Mouse (Mus musculus): Measurements from ENCODE around the gene Tunar. TPM values are rescaled to one million over a fixed set of nuclear protein-coding genes. Genes with fewer than 3 reads are reported as not detected.

The Tunar gene
- polyA plus RNA-seq (2015; fragmentation: Nextera tagmentation; extraction: Ambion mirVana), result 0.03 TPM in 1 of 2 replicates, not detected in the other

DNA sequence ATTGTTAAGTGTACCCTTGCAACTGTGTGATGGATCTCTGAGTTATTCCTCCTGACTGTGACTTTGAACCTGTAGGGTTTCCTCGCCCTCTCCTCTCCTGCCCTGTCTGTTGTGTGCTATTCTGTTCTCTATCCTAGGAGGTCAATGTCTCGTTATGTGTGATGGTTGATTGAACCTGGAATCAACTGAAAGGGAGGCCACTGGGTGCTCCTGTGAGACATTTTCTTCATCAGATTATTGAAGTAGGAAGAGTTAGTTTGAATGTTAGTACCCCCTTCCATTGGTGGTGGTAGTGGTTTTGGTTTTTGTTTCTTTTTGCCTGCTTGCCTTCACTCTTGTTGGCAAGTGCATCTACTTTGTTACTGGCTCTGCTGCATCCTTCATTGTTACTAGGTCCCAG, at the start of gene Tunar:
TSS of gene Tunar (plus strand) at position 301 of the 400 bp plus-strand sequence.
- H3K9me3 ChIP-seq (replicated peaks), result no peaks in the 10 kb centered on the region
- ATAC-seq (ENCODE audit: insufficient read depth), result no peak
- H3K27ac ChIP-seq (replicated peaks), result no peak within 1 kb of the TSS
- H3K9ac ChIP-seq, result no peak within 1 kb of the TSS
- no peak within 1 kb of the TSS for H3K4me2 ChIP-seq
- H3K4me3 ChIP-seq (replicated peaks), result no peak within 1 kb of the TSS
- no peaks in the 10 kb centered on the region for H3K36me3 ChIP-seq (replicated peaks)
- peaks cover 35% of the 10 kb centered on the region for H3K27me3 ChIP-seq
- WGBS (ENCODE audit: insufficient replicate concordance), result 66% methylated on average over 2 of the region's 2 CpGs
- H3K4me1 ChIP-seq (replicated peaks), result no peaks in the 10 kb centered on the region

DNA sequence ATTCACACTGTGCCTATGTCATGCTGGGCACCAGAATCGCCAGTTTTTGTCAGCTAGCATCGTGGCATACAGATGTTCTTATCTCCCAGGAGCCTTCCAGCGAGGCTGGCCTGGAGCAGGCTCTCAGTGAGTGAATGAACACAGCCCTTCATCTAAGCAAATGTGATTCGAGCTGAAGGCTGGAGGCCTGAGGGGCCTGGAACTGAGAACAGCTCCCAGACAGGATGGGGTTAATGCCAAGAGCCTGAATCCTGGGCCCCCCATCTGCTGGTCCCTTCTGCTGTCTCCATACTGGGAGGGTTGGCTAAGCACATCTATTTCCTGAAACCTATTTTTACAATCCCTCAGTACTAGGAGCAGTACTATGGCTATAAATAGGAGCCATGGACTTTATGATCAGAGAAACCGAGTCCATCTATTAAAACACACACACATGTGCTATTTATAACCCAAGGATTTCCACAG, 21.1 kb upstream of the Tunar start:
- Histone ChIP-seq H3K4me3 (replicated peaks) (no peak overlapping the region), H3K27ac (replicated peaks) (no peak overlapping the region), H3K4me2 (no peak overlapping the region), H3K36me3 (replicated peaks) (no peaks in the 10 kb centered on the region), H3K9ac (no peak overlapping the region), H3K4me1 (replicated peaks) (no peaks in the 10 kb centered on the region), H3K27me3 (no peaks in the 10 kb centered on the region), H3K9me3 (replicated peaks) (no peaks in the 10 kb centered on the region)
- no peak for ATAC-seq (ENCODE audit: insufficient read depth)
- WGBS (ENCODE audit: insufficient replicate concordance), result 49% methylated on average over 5 of the region's 5 CpGs

DNA sequence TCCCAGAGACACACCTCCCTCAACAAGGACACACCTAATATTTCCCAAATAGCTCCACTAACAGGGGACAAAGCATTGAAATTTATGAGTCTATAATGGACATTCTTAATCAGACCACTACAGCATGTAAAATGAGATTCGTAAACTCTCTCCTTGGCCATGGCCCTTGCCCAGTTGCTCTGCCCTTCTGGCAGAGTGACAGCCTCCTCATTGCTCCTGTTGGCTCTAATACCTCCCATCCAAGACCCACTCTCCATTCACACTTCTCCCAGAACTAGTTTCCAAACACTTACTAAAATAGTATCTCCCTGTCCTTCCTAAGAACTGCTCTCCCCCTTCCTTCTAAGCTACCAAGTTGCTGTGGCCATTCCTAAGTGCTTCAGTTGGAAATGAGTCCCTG, 19.3 kb upstream of the Tunar start:
- 72% methylated on average over 1 of the region's 1 CpGs for WGBS (ENCODE audit: insufficient replicate concordance)

DNA sequence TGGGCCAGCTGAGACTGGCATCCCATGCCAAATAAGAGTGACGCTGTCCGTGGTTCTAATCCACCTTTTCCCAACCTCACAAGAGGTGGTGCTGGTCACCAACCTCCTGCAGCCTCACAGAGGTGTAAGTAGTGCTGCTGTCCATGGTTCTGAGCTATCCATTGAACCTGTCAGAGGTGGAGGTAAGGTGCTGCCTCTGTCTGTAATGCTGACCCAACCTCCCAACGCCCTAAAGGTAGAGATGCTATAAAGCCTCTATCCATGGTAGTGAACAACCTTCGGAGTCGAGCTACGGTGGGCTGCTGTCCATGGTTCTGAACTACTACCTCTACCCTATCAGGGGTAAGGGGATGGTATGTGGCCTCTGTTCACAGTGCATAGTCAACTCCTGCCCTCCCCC, 11.5 kb upstream of the Tunar start:
- H3K36me3 ChIP-seq (replicated peaks), result no peaks in the 10 kb centered on the region
- no peak for ATAC-seq (ENCODE audit: insufficient read depth)
- H3K9me3 ChIP-seq (replicated peaks), result no peaks in the 10 kb centered on the region
- H3K4me3 ChIP-seq (replicated peaks), result no peak overlapping the region
- H3K4me2 ChIP-seq, result no peak overlapping the region
- no peaks in the 10 kb centered on the region for H3K4me1 ChIP-seq (replicated peaks)
- no peak overlapping the region for H3K9ac ChIP-seq
- H3K27ac ChIP-seq (replicated peaks), result no peak overlapping the region
- no peaks in the 10 kb centered on the region for H3K27me3 ChIP-seq
- 22% methylated on average over 6 of the region's 6 CpGs for WGBS (ENCODE audit: insufficient replicate concordance)

More for the DNA sequence above, 19.3 kb upstream of the Tunar start:
- H3K4me1 ChIP-seq (replicated peaks), result no peaks in the 10 kb centered on the region
- no peak overlapping the region for H3K9ac ChIP-seq
- H3K4me3 ChIP-seq (replicated peaks), result no peak overlapping the region
- no peak for ATAC-seq (ENCODE audit: insufficient read depth)
- no peak overlapping the region for H3K27ac ChIP-seq (replicated peaks)
- H3K9me3 ChIP-seq (replicated peaks), result no peaks in the 10 kb centered on the region
- H3K36me3 ChIP-seq (replicated peaks), result no peaks in the 10 kb centered on the region
- H3K4me2 ChIP-seq, result no peak overlapping the region
- no peaks in the 10 kb centered on the region for H3K27me3 ChIP-seq

DNA sequence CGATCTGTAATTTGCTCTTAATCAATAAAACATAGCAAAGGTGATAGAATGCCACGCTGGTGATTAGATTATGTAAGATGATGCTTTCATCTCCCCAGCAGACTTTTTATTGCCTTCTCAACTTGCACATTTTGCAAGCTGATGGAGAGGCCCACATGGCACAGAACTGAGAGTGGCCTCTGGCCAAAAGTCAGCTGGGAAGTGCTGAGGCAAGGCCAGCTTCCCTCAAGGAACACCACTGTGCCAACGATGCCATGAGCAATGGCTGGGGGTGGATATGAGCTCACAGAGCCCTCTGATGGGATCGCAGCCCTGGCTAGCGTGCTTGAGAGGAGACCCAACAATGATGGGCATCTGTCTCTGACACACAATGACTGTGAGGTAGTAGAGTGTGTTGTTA, 6.6 kb upstream of the Tunar start:
- H3K4me3 ChIP-seq (replicated peaks), result no peak overlapping the region
- H3K36me3 ChIP-seq (replicated peaks), result no peaks in the 10 kb centered on the region
- no peak overlapping the region for H3K27ac ChIP-seq (replicated peaks)
- no peak for ATAC-seq (ENCODE audit: insufficient read depth)
- H3K4me1 ChIP-seq (replicated peaks), result no peaks in the 10 kb centered on the region
- H3K9ac ChIP-seq, result no peak overlapping the region
- H3K4me2 ChIP-seq, result no peak overlapping the region
- H3K27me3 ChIP-seq, result no peaks in the 10 kb centered on the region
- no peaks in the 10 kb centered on the region for H3K9me3 ChIP-seq (replicated peaks)
- 45% methylated on average over 5 of the region's 5 CpGs for WGBS (ENCODE audit: insufficient replicate concordance)

DNA sequence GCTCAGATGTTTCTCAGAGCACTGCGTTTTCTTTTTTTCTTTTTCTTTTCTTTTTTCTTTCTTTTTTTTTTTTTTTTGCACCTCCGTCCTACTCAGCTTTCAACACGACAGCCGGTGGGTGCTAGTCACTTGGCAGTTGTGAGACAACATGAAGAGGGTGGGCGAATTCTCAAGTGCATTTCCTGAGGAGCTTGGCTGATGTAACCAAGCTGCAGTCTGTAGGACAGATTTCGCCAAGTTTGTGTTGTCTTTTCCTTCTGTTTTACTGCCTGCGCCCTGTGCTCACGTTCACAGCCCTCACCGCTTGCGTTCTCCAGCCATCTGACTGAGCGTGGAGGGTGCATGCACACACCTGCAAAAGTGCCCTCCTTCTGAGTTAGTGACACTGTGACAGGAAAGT, 5.3 kb upstream of the Tunar start:
- H3K4me1 ChIP-seq (replicated peaks), result no peaks in the 10 kb centered on the region
- H3K4me3 ChIP-seq (replicated peaks), result no peak overlapping the region
- H3K9me3 ChIP-seq (replicated peaks), result no peaks in the 10 kb centered on the region
- no peak overlapping the region for H3K4me2 ChIP-seq
- H3K36me3 ChIP-seq (replicated peaks), result no peaks in the 10 kb centered on the region
- WGBS (ENCODE audit: insufficient replicate concordance), result 57% methylated on average over 11 of the region's 11 CpGs
- no peak overlapping the region for H3K9ac ChIP-seq
- no peaks in the 10 kb centered on the region for H3K27me3 ChIP-seq
- ATAC-seq (ENCODE audit: insufficient read depth), result no peak
- no peak overlapping the region for H3K27ac ChIP-seq (replicated peaks)

DNA sequence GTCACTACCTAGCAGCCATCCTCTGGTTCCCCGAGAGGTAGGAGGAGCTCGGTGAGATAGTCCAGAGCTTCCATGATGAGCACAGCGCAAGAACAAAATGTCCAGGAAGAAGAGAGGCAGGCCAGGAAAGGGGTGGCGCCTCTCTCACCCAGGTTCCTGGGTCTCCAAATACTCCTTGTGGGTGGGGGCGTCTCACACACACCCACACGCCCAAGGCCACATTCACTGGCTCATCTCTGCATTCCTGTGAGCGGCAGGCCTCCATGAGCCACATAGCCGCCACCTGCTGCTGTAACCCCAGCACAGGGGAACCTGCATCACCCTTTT, 2.4 kb downstream of the Tunar start:
- no peaks in the 10 kb centered on the region for H3K36me3 ChIP-seq (replicated peaks)
- no peak for ATAC-seq (ENCODE audit: insufficient read depth)
- no peak overlapping the region for H3K27ac ChIP-seq (replicated peaks)
- no peaks in the 10 kb centered on the region for H3K9me3 ChIP-seq (replicated peaks)
- WGBS (ENCODE audit: insufficient replicate concordance), result 19% methylated on average over 8 of the region's 8 CpGs
- no peak overlapping the region for H3K4me2 ChIP-seq
- H3K4me1 ChIP-seq (replicated peaks), result no peaks in the 10 kb centered on the region
- no peak overlapping the region for H3K9ac ChIP-seq
- no peak overlapping the region for H3K4me3 ChIP-seq (replicated peaks)
- peaks cover 44% of the 10 kb centered on the region for H3K27me3 ChIP-seq

DNA sequence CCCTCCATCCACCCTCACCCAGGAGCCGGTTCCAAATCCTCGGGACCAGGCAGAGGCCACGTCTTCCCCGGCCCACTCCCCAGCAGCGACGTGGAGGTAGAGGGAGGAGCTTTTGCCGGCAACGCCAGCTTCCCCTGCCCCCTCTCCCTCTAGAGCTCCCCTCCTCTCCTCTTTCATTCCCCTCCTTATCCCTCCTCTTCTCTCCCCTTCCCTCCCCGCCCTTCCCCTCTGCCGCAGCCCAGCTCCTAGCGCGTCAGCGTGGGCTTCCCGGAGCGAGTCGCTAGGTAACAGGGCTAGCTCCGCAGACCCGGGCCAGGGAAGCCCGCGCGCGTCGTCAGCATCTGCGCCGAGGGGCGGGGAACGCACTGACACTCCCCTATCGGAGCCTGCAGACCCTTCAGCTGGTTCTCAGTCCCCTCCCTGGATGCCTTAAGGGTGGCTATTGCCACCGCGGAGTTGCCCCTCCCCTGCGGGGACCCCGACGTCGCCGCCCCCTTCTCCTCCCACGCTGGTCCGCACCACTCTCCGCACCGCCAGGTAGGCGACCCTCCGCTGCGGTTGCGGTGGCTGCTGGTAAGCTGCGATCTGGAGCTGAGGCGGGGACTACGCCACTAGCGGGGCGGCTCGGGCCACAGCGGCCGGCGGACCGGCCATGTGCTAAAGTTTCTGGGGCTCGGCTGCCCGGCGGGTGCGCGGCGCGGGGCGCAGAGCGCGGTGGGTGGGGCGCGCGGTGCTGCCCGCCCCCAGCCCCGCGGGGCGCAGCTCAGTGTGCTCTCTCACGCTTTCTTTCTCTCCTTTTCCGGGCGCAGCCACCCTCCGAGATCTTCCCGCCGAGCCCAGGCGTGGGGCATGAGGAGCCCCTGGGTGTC, 3.0 kb downstream of the Tunar start:
- H3K27ac ChIP-seq (replicated peaks), result no peak overlapping the region
- H3K9me3 ChIP-seq (replicated peaks), result no peaks in the 10 kb centered on the region
- H3K27me3 ChIP-seq, result peaks cover 44% of the 10 kb centered on the region
- no peak for ATAC-seq (ENCODE audit: insufficient read depth)
- peak overlapping the region; percentile 56 for H3K4me2 ChIP-seq
- no peaks in the 10 kb centered on the region for H3K4me1 ChIP-seq (replicated peaks)
- H3K9ac ChIP-seq, result no peak overlapping the region
- WGBS (ENCODE audit: insufficient replicate concordance), result 1% methylated on average over 76 of the region's 77 CpGs
- H3K4me3 ChIP-seq (replicated peaks), result peak overlapping the region; percentile 24
- no peaks in the 10 kb centered on the region for H3K36me3 ChIP-seq (replicated peaks)

DNA sequence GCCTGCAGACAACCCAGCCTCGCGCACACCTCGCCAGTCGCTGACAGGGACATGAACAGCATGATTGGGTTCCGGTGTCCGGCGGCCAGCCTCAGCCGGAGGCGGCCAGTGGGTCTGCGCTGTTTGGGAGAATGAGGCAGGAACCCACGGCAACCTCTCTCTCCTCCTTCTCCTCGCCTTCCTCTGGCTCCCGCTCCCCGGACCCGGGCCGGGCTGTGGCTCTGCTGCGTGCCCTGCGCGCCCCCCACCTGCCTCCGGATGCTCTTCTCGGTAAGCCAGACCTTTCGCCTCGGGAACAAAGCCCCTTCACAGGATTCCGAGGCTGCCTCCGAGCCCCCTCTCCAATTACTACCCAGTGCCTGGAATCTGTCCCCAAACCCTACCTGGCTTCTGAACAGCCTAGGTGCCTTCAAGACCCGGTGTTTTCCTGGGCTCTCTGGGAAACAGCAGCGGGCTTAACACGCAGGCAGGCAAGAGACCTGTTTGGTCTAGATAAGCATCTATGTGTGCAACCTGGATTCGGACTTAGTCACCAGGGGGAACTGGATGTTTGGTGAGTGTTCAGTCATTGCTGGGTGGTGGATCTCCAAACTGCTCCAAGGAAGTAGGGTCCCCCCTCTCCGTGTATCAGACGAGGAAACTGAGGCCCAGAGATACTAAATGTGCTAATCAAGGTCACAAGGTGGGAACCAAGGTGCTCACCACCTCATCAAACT, 3.8 kb downstream of the Tunar start:
- H3K9ac ChIP-seq, result no peak overlapping the region
- 3% methylated on average over 31 of the region's 31 CpGs for WGBS (ENCODE audit: insufficient replicate concordance)
- peak overlapping the region; percentile 56 for H3K4me2 ChIP-seq
- no peak overlapping the region for H3K27ac ChIP-seq (replicated peaks)
- H3K36me3 ChIP-seq (replicated peaks), result no peaks in the 10 kb centered on the region
- ATAC-seq (ENCODE audit: insufficient read depth), result no peak
- H3K9me3 ChIP-seq (replicated peaks), result no peaks in the 10 kb centered on the region
- H3K4me1 ChIP-seq (replicated peaks), result no peaks in the 10 kb centered on the region
- H3K27me3 ChIP-seq, result peaks cover 44% of the 10 kb centered on the region
- peak overlapping the region; percentile 24; the same call in 1 of the 2 replicates for H3K4me3 ChIP-seq (replicated peaks)

DNA sequence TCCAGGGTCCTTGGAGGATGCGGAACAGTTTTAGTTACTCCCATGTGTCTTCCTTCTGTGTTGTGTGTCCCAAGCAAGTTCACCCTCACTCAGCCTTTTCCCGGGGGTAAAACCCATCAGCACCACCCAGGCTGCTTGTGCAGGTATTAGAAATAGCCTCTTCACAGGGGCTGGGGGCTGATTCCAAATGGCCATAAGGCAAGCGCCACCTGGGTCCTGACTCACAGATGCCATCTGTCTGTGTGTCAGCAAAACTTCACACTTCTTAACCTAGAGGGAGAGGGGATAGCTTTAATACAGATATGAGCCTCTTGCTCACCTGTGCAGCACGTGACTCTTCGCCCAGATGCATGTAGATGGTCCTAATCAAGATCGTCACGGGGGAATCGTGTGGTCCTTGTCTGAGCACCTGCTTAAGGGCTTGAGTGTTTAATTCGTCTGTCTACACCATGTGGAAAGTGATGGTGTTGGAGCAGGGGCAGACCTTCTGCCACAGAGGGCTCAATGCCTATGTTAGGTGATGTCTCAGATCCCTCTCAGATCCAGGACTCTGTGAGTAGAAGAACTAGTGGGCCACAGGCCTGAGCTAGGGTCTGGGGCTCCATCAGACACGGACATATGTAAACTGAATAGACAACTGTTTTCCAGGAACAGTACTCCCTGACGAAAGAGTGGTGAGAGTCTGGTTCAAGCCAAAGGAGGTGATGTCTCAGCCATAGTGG, 4.7 kb downstream of the Tunar start:
- H3K36me3 ChIP-seq (replicated peaks), result no peaks in the 10 kb centered on the region
- no peak overlapping the region for H3K9ac ChIP-seq
- peaks cover 44% of the 10 kb centered on the region for H3K27me3 ChIP-seq
- H3K9me3 ChIP-seq (replicated peaks), result no peaks in the 10 kb centered on the region
- ATAC-seq (ENCODE audit: insufficient read depth), result no peak
- no peak overlapping the region for H3K4me2 ChIP-seq
- H3K27ac ChIP-seq (replicated peaks), result no peak overlapping the region
- 58% methylated on average over 11 of the region's 11 CpGs for WGBS (ENCODE audit: insufficient replicate concordance)
- no peaks in the 10 kb centered on the region for H3K4me1 ChIP-seq (replicated peaks)
- H3K4me3 ChIP-seq (replicated peaks), result no peak overlapping the region

DNA sequence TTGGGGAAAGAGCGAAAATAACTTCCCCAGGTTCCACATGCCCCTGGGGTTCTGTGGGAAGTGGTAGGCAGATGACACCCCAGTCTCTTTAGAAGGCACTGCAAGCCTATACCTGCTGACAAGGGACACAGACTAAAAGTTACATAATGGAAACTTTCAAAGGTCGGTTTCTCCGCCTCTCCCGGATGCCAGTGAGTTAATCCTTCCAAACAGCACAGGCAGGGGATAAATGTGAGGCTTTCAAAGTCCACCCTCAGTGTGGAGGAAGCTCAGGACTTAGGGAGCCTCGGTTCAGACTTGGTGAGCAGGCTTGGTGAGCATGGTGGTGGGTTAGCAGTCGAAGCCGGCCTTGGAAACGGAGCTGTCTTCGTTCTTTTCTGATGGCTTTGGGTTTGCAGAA, 7.9 kb downstream of the Tunar start:
- 36% methylated on average over 9 of the region's 9 CpGs for WGBS (ENCODE audit: insufficient replicate concordance)
- H3K27ac ChIP-seq (replicated peaks), result no peak overlapping the region
- H3K9ac ChIP-seq, result no peak overlapping the region
- H3K27me3 ChIP-seq, result peaks cover 30% of the 10 kb centered on the region
- no peak for ATAC-seq (ENCODE audit: insufficient read depth)
- H3K36me3 ChIP-seq (replicated peaks), result no peaks in the 10 kb centered on the region
- no peaks in the 10 kb centered on the region for H3K4me1 ChIP-seq (replicated peaks)
- no peak overlapping the region for H3K4me3 ChIP-seq (replicated peaks)
- no peaks in the 10 kb centered on the region for H3K9me3 ChIP-seq (replicated peaks)
- H3K4me2 ChIP-seq, result no peak overlapping the region
